Mouse (Mus musculus) MEL (cell line): Measurements from ENCODE around the gene Nlrp3. TPM values are rescaled to one million over a fixed set of nuclear protein-coding genes. Genes with fewer than 3 reads are reported as not detected.

ENCODE experiments used
- DNase-seq: peaks from one replicate; pipeline ENCODE4 v3.0.0; 2011; ENCODE audit warnings: low read depth, low spot score
- H3K27ac ChIP-seq: 2 replicates; pipeline ENCODE4 v1.5.1; 2012; ENCODE audit warnings: low read depth, mild to moderate bottlenecking, control low read depth, low read length, moderate library complexity; ENCODE audit not compliant: control insufficient read depth
- H3K27me3 ChIP-seq, 2 experiments: fragments of 150-350 bp in 1 of 2; sonication (generic) in 1 of 2; 2 replicates each; pipeline ENCODE4 v1.6.1; 2012; ENCODE audit warnings: low read length in 2 of 2, mild to moderate bottlenecking in 2 of 2, improper control_type of control experiment in 1 of 2, moderate library complexity in 1 of 2; ENCODE audit not compliant: insufficient read depth in 2 of 2, control insufficient read depth in 1 of 2
- H3K36me3 ChIP-seq, 2 experiments: 2 replicates each; pipeline ENCODE4 v1.6.1; 2012 to 2014; ENCODE audit warnings: low read length in 2 of 2, improper control_type of control experiment in 1 of 2, inconsistent platforms in 1 of 2, mild to moderate bottlenecking in 1 of 2; ENCODE audit not compliant: insufficient read depth in 2 of 2, control insufficient read depth in 1 of 2
- H3K4me1 ChIP-seq, 2 experiments: fragments of 150-350 bp in 1 of 2; sonication (generic) in 1 of 2; 2 replicates each; pipeline ENCODE4 v1.6.1; 2012; ENCODE audit warnings: low read length in 2 of 2, improper control_type of control experiment in 1 of 2, mild to moderate bottlenecking in 1 of 2; ENCODE audit not compliant: insufficient read depth in 2 of 2, control insufficient read depth in 1 of 2
- H3K4me3 ChIP-seq, 2 experiments: fragments of 150-350 bp in 1 of 2; sonication (generic) in 1 of 2; 2 replicates each; pipeline ENCODE4 v1.5.1; 2012; ENCODE audit warnings: low read depth in 2 of 2, low read length in 2 of 2, mild to moderate bottlenecking in 2 of 2, moderate library complexity in 2 of 2, control low read depth in 1 of 2, improper control_type of control experiment in 1 of 2; ENCODE audit not compliant: control insufficient read depth in 1 of 2, insufficient read depth in 1 of 2
- H3K79me2 ChIP-seq: 2 replicates; pipeline ENCODE4 v1.6.1; 2012; ENCODE audit warnings: mild to moderate bottlenecking, low read length, moderate library complexity; ENCODE audit not compliant: control insufficient read depth, poor library complexity, insufficient read depth
- H3K9ac ChIP-seq: 2 replicates; pipeline ENCODE4 v1.6.1; 2012; ENCODE audit warnings: low read depth, mild to moderate bottlenecking, control low read depth, low read length, moderate library complexity; ENCODE audit not compliant: control insufficient read depth, poor library complexity, severe bottlenecking
- H3K9me3 ChIP-seq: fragments of 150-350 bp; sonication (generic); replicated peaks from 2 replicates; pipeline ENCODE4 v1.6.1; 2012; ENCODE audit warnings: mild to moderate bottlenecking, low read length, improper control_type of control experiment, moderate library complexity; ENCODE audit not compliant: insufficient read depth
- CTCF ChIP-seq, 3 experiments: IDR thresholded peaks in 2 of 3; conservative IDR thresholded peaks in 1 of 3; 2 replicates each; pipeline ENCODE4 v1.5.1; 2011 to 2012; ENCODE audit warnings: low read length in 3 of 3, low read depth in 2 of 3, mild to moderate bottlenecking in 2 of 3, improper control_type of control experiment in 1 of 3, inconsistent platforms in 1 of 3, mixed read lengths in 1 of 3, moderate library complexity in 1 of 3; ENCODE audit not compliant: control insufficient read depth in 1 of 3, insufficient read depth in 1 of 3, poor library complexity in 1 of 3, severe bottlenecking in 1 of 3
- E2F4 ChIP-seq: IDR thresholded peaks from 2 replicates; pipeline ENCODE4 v1.6.1; 2011; ENCODE audit warnings: low read depth, low read length, improper control_type of control experiment, borderline replicate concordance
- GABPA ChIP-seq: IDR thresholded peaks from 2 replicates; pipeline ENCODE4 v1.6.1; 2012; ENCODE audit warnings: low read depth, mild to moderate bottlenecking, inconsistent platforms, low read length, improper control_type of control experiment, moderate library complexity
- GATA1 ChIP-seq: IDR thresholded peaks from 2 replicates; pipeline ENCODE4 v1.6.1; 2011; ENCODE audit warnings: low read depth, low read length, improper control_type of control experiment
- JUND ChIP-seq: IDR thresholded peaks from 2 replicates; pipeline ENCODE4 v1.6.1; 2011; ENCODE audit warnings: low read depth, mild to moderate bottlenecking, improper control_type of control experiment, low read length
- MAFK ChIP-seq: IDR thresholded peaks from 2 replicates; pipeline ENCODE4 v1.6.1; 2011; ENCODE audit warnings: low read depth, mild to moderate bottlenecking, low read length, improper control_type of control experiment, borderline replicate concordance
- MAX ChIP-seq: IDR thresholded peaks from 2 replicates; pipeline ENCODE4 v1.6.1; 2011; ENCODE audit warnings: low read length, improper control_type of control experiment
- MYB ChIP-seq: IDR thresholded peaks from 2 replicates; pipeline ENCODE4 v1.6.1; 2011; ENCODE audit warnings: mild to moderate bottlenecking, low read depth, low read length, improper control_type of control experiment
- NELFE ChIP-seq: IDR thresholded peaks from 2 replicates; pipeline ENCODE4 v1.6.1; 2011; ENCODE audit warnings: low read depth, low read length, improper control_type of control experiment
- POLR2A ChIP-seq, 2 experiments: IDR thresholded peaks; 2 replicates each; pipeline ENCODE4 v1.6.1; 2011 to 2012; ENCODE audit warnings: low read length in 2 of 2, mild to moderate bottlenecking in 2 of 2, control low read depth in 1 of 2, improper control_type of control experiment in 1 of 2, low read depth in 1 of 2, moderate library complexity in 1 of 2; ENCODE audit not compliant: control insufficient read depth in 1 of 2, insufficient read depth in 1 of 2, poor library complexity in 1 of 2
- POLR2AphosphoS2 ChIP-seq: IDR thresholded peaks from 2 replicates; pipeline ENCODE4 v1.6.1; 2011; ENCODE audit warnings: low read length, improper control_type of control experiment
- RAD21 ChIP-seq: IDR thresholded peaks from 2 replicates; pipeline ENCODE4 v1.6.1; 2011; ENCODE audit warnings: mild to moderate bottlenecking, low read depth, low read length, improper control_type of control experiment
- RCOR1 ChIP-seq: IDR thresholded peaks from 2 replicates; pipeline ENCODE4 v1.6.1; 2012; ENCODE audit warnings: low read depth, mild to moderate bottlenecking, inconsistent platforms, low read length, improper control_type of control experiment
- SMC3 ChIP-seq: IDR thresholded peaks from 2 replicates; pipeline ENCODE4 v1.6.1; 2011; ENCODE audit warnings: low read depth, low read length, improper control_type of control experiment
- TAL1 ChIP-seq: IDR thresholded peaks from 2 replicates; pipeline ENCODE4 v1.6.1; 2012; ENCODE audit warnings: mild to moderate bottlenecking, inconsistent platforms, low read length, moderate library complexity, mixed read lengths
- TBP ChIP-seq: IDR thresholded peaks from 2 replicates; pipeline ENCODE4 v1.8.0; 2011; ENCODE audit warnings: low read depth, low read length, improper control_type of control experiment
- USF1 ChIP-seq: IDR thresholded peaks from 2 replicates; pipeline ENCODE4 v1.6.1; 2014; ENCODE audit warnings: low read depth, mild to moderate bottlenecking, inconsistent platforms, low read length, improper control_type of control experiment, moderate library complexity
- ZC3H11A ChIP-seq: IDR thresholded peaks from 2 replicates; pipeline ENCODE4 v1.6.1; 2012; ENCODE audit warnings: low read depth, mild to moderate bottlenecking, inconsistent platforms, low read length, improper control_type of control experiment
- ZKSCAN1 ChIP-seq: IDR thresholded peaks from 2 replicates; pipeline ENCODE4 v1.6.1; 2012; ENCODE audit warnings: low read depth, mild to moderate bottlenecking, inconsistent platforms, low read length, improper control_type of control experiment, moderate library complexity
- ZNF384 ChIP-seq: IDR thresholded peaks from 2 replicates; pipeline ENCODE4 v1.6.1; 2012; ENCODE audit warnings: low read depth, mild to moderate bottlenecking, inconsistent platforms, low read length, improper control_type of control experiment
- polyA plus RNA-seq, 2 experiments: library from polyadenylated mRNA; stranded (reverse) in 1 of 2; unstranded in 1 of 2; fragments of >175 nt in 1 of 2; fragments of >200 nt in 1 of 2; gene quantifications; 2 replicates each; pipeline versions ENCODE4 v1.2.1 to v1.2.4; 2012; ENCODE audit warnings: low replicate concordance in 2 of 2, low read depth in 1 of 2; ENCODE audit not compliant: insufficient read length in 2 of 2, insufficient read depth in 1 of 2, missing spikeins in 1 of 2
- total RNA-seq: library from RNA; depleted of rRNA; stranded (reverse); fragments of 300-350 nt; gene quantifications from 2 replicates; pipeline ENCODE4 v1.2.3, GENCODE M21; 2012

The Nlrp3 gene
- total and polyA plus RNA-seq, 3 experiments: not detected

- Histone ChIP-seq H3K27ac (no peak overlapping the region), H3K4me3 (no peak overlapping the region), H3K9ac (no peak overlapping the region), H3K9me3 (no peaks in the 10 kb centered on the region), H3K36me3 (no peaks in the 10 kb centered on the region), H3K27me3 (peaks cover 26 to 63% of the 10 kb centered on the region in 2 experiments), H3K4me1 (no peaks in the 10 kb centered on the region), H3K79me2 (no peaks in the 10 kb centered on the region)
- DNase-seq: peak; percentile 57
- TF ChIP-seq RCOR1 (no peak), GABPA (no peak), RAD21 (peak; percentile 51), MAX (peak; percentile 88), JUND (no peak), CTCF (IDR thresholded peaks at IDR 0.05 in 2 of 3, conservative IDR thresholded peaks at IDR 0.05 in 1 of 3; ENCODE audit: control insufficient read depth in 1 of 3, insufficient read depth in 1 of 3, low read depth in 2 of 3, low read length in 3 of 3, poor library complexity in 1 of 3, severe bottlenecking in 1 of 3) (peak; percentile 31 to 72 (median 45)), ZNF384 (peak; percentile 89), SMC3 (peak; percentile 74), POLR2A (IDR thresholded peaks at IDR 0.05; ENCODE audit: control insufficient read depth in 1 of 2, insufficient read depth in 1 of 2, low read depth in 1 of 2, low read length in 2 of 2, poor library complexity in 1 of 2) (no peak), GATA1 (no peak), USF1 (peak; percentile 81)
Measured at GRCm38 (mm10) chr11:59596091-59596490, 54.7 kb downstream of the Nlrp3 start.

GRCm38 (mm10) chr11:59596950-59597349 lies 55.6 kb downstream of the Nlrp3 start:
- Histone ChIP-seq H3K4me1 (no peaks in the 10 kb centered on the region), H3K27ac (no peak overlapping the region), H3K9me3 (no peaks in the 10 kb centered on the region), H3K4me3 (no peak overlapping the region), H3K79me2 (no peaks in the 10 kb centered on the region), H3K27me3 (peaks cover 22 to 55% of the 10 kb centered on the region in 2 experiments), H3K36me3 (no peaks in the 10 kb centered on the region), H3K9ac (no peak overlapping the region)
- no peak for DNase-seq
- TF ChIP-seq TAL1 (no peak), ZNF384 (no peak), MAFK (no peak), MYB (no peak), ZC3H11A (no peak), NELFE (no peak), ZKSCAN1 (no peak), USF1 (no peak), CTCF (IDR thresholded peaks at IDR 0.05 in 2 of 3, conservative IDR thresholded peaks at IDR 0.05 in 1 of 3; ENCODE audit: control insufficient read depth in 1 of 3, insufficient read depth in 1 of 3, low read depth in 2 of 3, low read length in 3 of 3, poor library complexity in 1 of 3, severe bottlenecking in 1 of 3) (no peak), E2F4 (no peak), POLR2AphosphoS2 (no peak), SMC3 (no peak), TBP (no peak)
